Mouse (Mus musculus) mature B cell (primary cell): ENCODE results near the gene Fam83c.

Experiments used
- in situ Hi-C: fragments of 300-500 bp; cut with MboI; formaldehyde crosslinking; loops from 2 replicates; pipeline ENCODE4 v1.14.3; 2019

The Fam83c gene

DNA sequence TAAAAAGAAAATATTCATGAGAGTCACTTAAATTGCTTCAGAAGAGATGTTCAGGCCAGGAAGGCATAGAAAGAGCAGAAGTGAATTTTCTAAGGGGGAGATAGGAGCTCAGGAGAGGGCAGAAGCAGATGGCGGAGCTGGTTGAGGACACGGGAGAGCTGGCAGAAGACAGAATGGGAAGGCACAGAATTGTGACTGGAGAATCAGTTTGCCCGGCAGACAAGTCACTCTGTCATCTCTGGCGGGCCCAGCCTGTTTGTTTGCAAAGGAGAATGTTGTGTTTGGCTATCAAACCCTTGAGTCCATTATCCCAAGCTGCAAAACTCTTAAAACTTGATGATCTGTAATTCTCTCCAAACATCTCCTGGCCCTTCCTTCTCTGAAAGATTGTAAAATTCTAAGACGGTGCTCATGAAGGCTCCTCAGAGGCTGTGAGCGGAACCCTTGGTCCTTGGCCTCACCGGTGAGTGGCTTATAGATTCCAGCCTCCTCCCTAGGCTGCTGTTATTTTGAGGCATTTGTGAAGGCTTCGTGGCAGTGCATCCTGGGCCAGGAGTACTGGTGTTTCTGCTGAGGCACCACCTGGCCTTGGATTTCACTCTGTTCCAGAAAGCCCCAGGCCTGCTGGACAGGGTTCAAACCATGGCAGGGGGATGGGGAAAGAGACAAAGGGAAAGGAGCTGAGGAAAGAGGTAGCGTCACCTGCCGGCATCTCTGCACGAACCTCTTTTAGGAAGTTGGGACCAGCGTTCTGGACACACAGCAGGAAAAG is 39.8 kb downstream of the Fam83c start:
- in situ Hi-C loops, result no loop called here

DNA sequence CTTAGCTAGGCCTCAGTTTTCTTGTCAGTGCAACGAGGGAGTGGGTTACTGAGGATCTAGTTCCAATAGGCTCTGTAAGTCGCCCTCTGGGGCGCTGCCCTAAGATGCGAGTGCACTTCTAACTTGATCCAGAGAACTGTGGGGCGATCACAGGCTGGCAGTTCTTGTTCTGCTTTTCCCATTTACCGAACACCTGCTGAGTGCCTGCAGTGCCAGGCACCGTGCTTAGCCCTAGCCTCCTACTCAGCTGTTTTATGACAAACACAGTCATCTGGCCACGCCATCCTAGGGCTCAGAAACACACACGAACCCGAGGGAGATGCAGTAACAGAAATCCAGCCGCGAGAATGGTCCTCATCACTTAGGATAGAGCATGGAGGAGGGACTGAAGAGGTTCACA is 41.8 kb downstream of the Fam83c start:
- in situ Hi-C loops, result no loop called here

DNA sequence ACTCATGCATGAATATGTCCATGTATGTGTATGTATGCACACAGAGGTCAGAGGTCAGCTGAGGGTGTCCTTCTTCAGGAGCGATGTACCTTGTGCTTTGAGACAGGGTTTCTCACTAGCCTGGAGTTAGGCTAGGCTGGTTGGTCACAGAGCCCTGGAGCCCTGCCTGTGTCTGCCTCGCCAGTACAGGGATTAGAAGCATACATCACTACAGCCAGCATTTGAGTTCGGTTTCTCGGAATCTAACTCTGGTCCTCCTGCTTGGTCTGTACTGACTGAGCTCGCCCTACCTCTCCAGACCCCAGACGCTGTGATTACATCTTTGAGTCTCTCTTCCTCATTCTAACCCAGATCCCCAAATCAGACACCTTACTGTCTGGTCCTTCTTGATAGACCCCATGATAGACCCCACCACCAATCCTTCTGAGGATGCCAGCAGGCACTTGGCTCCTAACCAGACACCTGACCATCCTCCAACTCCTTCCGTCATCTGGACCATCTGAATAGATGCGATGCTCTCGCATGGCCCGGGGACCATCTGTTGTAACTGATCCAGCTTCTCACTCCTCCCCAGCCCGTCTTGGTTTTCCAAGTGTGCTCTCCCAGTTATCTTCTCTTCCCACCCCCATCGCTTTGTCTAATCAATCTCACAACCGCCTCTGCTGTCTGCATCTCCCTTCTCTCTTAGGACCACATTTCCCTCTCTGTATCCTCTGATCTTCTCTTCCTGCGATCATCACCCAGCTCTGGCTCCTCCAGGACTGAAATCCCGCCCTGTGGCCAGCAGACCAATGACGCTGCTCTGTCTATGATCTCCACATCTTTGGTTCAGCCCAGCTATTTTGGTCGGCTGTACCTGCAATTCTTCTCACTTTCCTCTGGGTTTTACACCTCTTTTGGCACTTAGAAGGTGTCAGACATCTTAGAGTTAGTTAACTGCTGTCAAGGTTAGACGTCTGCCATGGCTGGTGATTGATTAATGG is 46.4 kb downstream of the Fam83c start:
- in situ Hi-C loops, result no loop called here

DNA sequence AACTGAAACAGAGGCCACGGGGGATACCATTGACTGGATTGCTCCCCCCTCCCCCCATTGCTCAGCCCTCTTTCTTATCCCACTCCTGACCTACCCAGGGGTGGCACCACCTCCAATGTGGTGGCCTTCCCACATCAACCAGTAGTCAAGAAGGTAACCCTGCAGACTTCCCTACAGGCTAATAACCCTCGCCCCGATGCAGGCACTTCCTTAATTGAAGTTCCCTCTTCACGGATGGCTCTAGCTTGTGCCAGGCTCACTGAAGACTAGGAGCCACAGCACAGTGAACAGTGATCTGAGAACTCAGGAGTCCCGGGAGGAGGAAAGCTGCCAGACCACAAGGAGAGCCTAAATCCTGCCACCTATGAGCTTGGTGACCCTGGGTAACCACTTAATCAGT is 47.7 kb downstream of the Fam83c start:
- in situ Hi-C loops, result no loop called here

GRCm38 (mm10) chr2:155784534-155784933 is 50.1 kb downstream of the Fam83c start:
- in situ Hi-C loops, result no loop called here

DNA sequence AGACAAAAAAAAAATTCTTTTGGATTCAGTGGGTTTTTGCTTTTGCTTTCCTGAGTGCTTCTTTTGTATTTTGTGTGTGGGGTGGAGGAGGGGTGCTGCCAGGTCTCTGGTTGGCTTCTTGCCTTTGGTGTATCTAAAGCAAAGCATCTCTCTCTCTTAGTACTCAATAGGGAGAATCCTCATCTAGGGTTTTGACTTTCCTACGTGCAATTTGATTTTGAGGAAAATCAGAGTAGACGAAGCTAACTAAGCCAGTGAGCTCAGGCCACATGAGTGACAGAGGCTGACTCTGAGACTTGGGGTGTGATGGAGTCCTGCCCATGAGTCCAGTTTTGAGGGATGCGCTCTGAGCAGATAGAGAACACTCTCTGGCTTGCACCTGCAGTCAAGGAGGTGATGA is 55.1 kb downstream of the Fam83c start:
- in situ Hi-C loops, result no loop called here

DNA sequence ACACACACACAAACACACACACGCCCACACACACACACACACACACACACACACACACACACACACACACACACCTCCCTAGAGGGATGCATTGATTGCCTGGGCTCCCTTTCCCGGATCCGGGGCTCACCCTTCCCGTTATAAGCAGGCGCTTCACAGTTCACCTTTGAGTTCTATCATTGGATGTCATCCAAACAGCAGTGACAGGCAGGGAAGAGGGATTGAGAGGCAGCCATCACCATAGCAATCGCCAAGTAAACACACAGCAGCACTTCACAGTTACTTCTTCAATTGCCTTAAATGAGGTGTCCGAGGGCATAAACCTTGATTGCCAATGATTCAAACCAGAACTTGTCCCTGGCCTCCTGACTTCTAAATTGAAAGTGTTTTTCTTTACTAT is 55.6 kb downstream of the Fam83c start:
- in situ Hi-C loops, result no loop called here

DNA sequence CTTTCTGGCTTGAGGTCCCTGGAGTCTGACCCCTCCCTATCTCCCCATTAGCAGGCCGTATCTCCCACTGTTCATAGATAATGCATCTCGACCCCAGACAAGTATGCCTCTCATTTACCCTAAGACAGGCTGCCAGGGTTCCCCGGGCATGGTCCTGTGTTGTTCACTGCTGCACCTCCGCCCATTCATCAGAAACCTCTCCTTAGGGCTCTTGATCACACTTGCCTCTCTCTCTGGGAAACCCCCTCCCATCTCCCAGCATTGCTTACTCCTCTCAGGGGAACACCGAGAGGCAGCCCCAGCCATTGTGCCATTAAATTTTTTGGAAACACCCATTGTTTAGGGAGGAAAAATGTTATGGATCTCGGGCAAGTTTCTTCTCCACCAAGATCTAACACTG is 56.6 kb downstream of the Fam83c start:
- in situ Hi-C loops, result no loop called here

- in situ Hi-C loops, result no loop called here
Observed at GRCm38 (mm10) chr2:155777688-155777985, 57.0 kb downstream of the Fam83c start.
